Mouse (Mus musculus) adrenal gland, postnatal 4 days (tissue): ENCODE measurements around the gene Gm37240. TPM values are rescaled to one million over a fixed set of nuclear protein-coding genes. Genes with fewer than 3 reads are reported as not detected.
"Not testable (repeated sequence)": the region's sequence is repeated elsewhere in the genome, so short reads cannot be mapped to it uniquely, and the experiment has no call there.

ENCODE experiments used
- DNase-seq, 2 experiments: peaks; one replicate each; pipeline ENCODE4 v3.0.0; 2021 to 2022; ENCODE audit warnings: low spot score in 2 of 2, mixed read lengths in 2 of 2
- total RNA-seq, 2 experiments: library from RNA; stranded (reverse); gene quantifications; 2 replicates each; pipeline ENCODE4 v1.2.3; 2021

The Gm37240 gene
- total RNA-seq, 2 experiments from 2014 or later: 8.0 to 8.3 TPM

GRCm38 (mm10) chr3:84660380-84660779, 1226.9 kb downstream of the Gm37240 start:
- no peak for DNase-seq

GRCm38 (mm10) chr3:84658872-84659271, 1228.4 kb downstream of the Gm37240 start:
- DNase-seq: no peak

- DNase-seq: no peak
Measured at GRCm38 (mm10) chr3:84658017-84658416, 1229.3 kb downstream of the Gm37240 start.

GRCm38 (mm10) chr3:84657240-84657639, 1230.1 kb downstream of the Gm37240 start:
- no peak for DNase-seq

- not testable (repeated sequence) for DNase-seq
Measured at GRCm38 (mm10) chr3:84655785-84656150, 1231.5 kb downstream of the Gm37240 start.

- DNase-seq: no peak
Measured at GRCm38 (mm10) chr3:84654900-84655784, 1232.2 kb downstream of the Gm37240 start.

GRCm38 (mm10) chr3:84654246-84654826, 1233.0 kb downstream of the Gm37240 start:
- no peak for DNase-seq

GRCm38 (mm10) chr3:84653557-84654245, 1233.6 kb downstream of the Gm37240 start:
- DNase-seq: no peak

GRCm38 (mm10) chr3:84652643-84653556, 1234.4 kb downstream of the Gm37240 start:
- no peak for DNase-seq

- no peak for DNase-seq
Measured at GRCm38 (mm10) chr3:84649578-84650327, 1237.6 kb downstream of the Gm37240 start.

GRCm38 (mm10) chr3:84648069-84648468, 1239.2 kb downstream of the Gm37240 start:
- not testable (repeated sequence) for DNase-seq

GRCm38 (mm10) chr3:84647616-84648015, 1239.7 kb downstream of the Gm37240 start:
- DNase-seq: no peak

- no peak for DNase-seq
Measured at GRCm38 (mm10) chr3:84646331-84646845, 1240.9 kb downstream of the Gm37240 start.

GRCm38 (mm10) chr3:84646007-84646290, 1241.4 kb downstream of the Gm37240 start:
- no peak for DNase-seq

GRCm38 (mm10) chr3:84645156-84646006, 1241.9 kb downstream of the Gm37240 start:
- no peak for DNase-seq

- DNase-seq: no peak
Measured at GRCm38 (mm10) chr3:84642942-84643341, 1244.4 kb downstream of the Gm37240 start.

GRCm38 (mm10) chr3:84641391-84641790, 1245.9 kb downstream of the Gm37240 start:
- DNase-seq: no peak

- DNase-seq: no peak
Measured at GRCm38 (mm10) chr3:84640536-84640935, 1246.8 kb downstream of the Gm37240 start.
